Mouse (Mus musculus) embryonic fibroblast, embryonic 13.5 days (primary cell): ENCODE data around the gene Slain2.

Experiments used
- CTCF ChIP-seq: IDR thresholded peaks from 2 replicates; pipeline ENCODE4 v1.5.1; 2011; ENCODE audit warnings: mild to moderate bottlenecking, control low read depth, low read length, moderate library complexity, borderline replicate concordance; ENCODE audit not compliant: insufficient read depth
- POLR2A ChIP-seq: IDR thresholded peaks from 2 replicates; pipeline ENCODE4 v1.6.1; 2011; ENCODE audit warnings: low read depth, mild to moderate bottlenecking, control low read depth, low read length, moderate library complexity

DNA sequence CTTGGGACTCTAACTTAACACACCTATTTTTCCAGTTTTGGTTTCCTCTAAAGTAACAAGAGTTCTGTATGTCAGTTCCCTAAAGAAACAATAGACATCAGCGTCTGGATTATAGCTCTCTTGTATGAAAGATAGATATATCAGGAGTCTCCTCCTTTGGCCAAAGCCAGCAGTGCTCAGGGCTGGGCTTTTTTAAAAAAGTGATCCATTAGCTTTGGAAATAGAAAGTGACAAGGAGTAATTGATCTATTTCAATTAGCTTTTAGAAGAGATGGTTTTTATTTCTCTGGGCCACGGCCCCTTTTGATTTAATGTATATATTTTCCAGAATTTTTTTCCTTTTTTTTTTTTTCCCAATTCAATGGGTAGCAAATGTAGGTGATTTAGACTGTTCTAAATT lies 80.8 kb downstream of the Slain2 start:
- TF ChIP-seq CTCF (no peak), POLR2A (no peak)
